Mouse (Mus musculus) right cerebral cortex, postnatal 36 days (tissue): Measurements from ENCODE around the gene Wdr53.
"Not testable (repeated sequence)": the region's sequence is repeated elsewhere in the genome, so short reads cannot be mapped to it uniquely, and the experiment has no call there.

Experiments used
- DNase-seq, 2 experiments: peaks; one replicate each; pipeline ENCODE4 v3.0.0; 2022; ENCODE audit warnings: low spot score in 2 of 2, mixed read lengths in 1 of 2

The Wdr53 gene

GRCm38 (mm10) chr16:32246952-32247370, at the start of gene Wdr53, which contains the start of gene Fbxo45:
TSS of gene Wdr53 (plus strand) at chr16:32247227.
TSS of gene Fbxo45 (minus strand) at chr16:32247158.
- DNase-seq, result peak; percentile 97 to 98

GRCm38 (mm10) chr16:32200256-32201003, 46.6 kb upstream of the Wdr53 start:
- no peak for DNase-seq

- DNase-seq, result no peak
Measured at GRCm38 (mm10) chr16:32201004-32201325, 46.1 kb upstream of the Wdr53 start.

GRCm38 (mm10) chr16:32202681-32203080, 44.3 kb upstream of the Wdr53 start:
- peak in 1 of 2 experiments; percentile 14 for DNase-seq

GRCm38 (mm10) chr16:32204902-32205301, 42.1 kb upstream of the Wdr53 start:
- no peak for DNase-seq

GRCm38 (mm10) chr16:32214156-32214555, 32.9 kb upstream of the Wdr53 start:
- peak in 1 of 2 experiments; percentile 30 for DNase-seq

- DNase-seq, result peak; percentile 44 to 73
Measured at GRCm38 (mm10) chr16:32214804-32215576, 32.0 kb upstream of the Wdr53 start.

GRCm38 (mm10) chr16:32221803-32222202, 25.2 kb upstream of the Wdr53 start:
- no peak for DNase-seq

GRCm38 (mm10) chr16:32222399-32222798, 24.6 kb upstream of the Wdr53 start:
- no peak for DNase-seq

- DNase-seq, result not testable (repeated sequence)
Measured at GRCm38 (mm10) chr16:32232050-32232449, 15.0 kb upstream of the Wdr53 start.

- DNase-seq, result no peak
Measured at GRCm38 (mm10) chr16:32237930-32238680, 8.9 kb upstream of the Wdr53 start.

- DNase-seq, result no peak
Measured at GRCm38 (mm10) chr16:32239428-32240312, 7.4 kb upstream of the Wdr53 start.

- DNase-seq, result no peak
Measured at GRCm38 (mm10) chr16:32243901-32244300, 3.1 kb upstream of the Wdr53 start.

GRCm38 (mm10) chr16:32246351-32246791, 656 bp upstream of the Wdr53 start:
- peak; percentile 32 to 38 for DNase-seq

GRCm38 (mm10) chr16:32264225-32264624, 17.2 kb downstream of the Wdr53 start:
- not testable (repeated sequence) for DNase-seq

- no peak for DNase-seq
Measured at GRCm38 (mm10) chr16:32271291-32271690, 24.3 kb downstream of the Wdr53 start, which contains the start of gene Smco1. TSS of gene Smco1 (plus strand) at chr16:32271468.

- DNase-seq, result no peak
Measured at GRCm38 (mm10) chr16:32273338-32273737, 26.3 kb downstream of the Wdr53 start.

GRCm38 (mm10) chr16:32275041-32275440, 28.0 kb downstream of the Wdr53 start:
- DNase-seq, result no peak

- DNase-seq, result no peak
Measured at GRCm38 (mm10) chr16:32275830-32276229, 28.8 kb downstream of the Wdr53 start.

GRCm38 (mm10) chr16:32277308-32278256, 30.6 kb downstream of the Wdr53 start, which contains the start of gene Rnf168:
TSS of gene Rnf168 (plus strand) at chr16:32277459.
- DNase-seq, result peak; percentile 86 to 90
